Mouse (Mus musculus): ENCODE measurements around the gene Vmn2r12.
"Not testable (repeated sequence)": the region's sequence is repeated elsewhere in the genome, so short reads cannot be mapped to it uniquely, and the experiment has no call there.

Vmn2r12 gene

GRCm38 (mm10) chr5:109097850-109098249, at the start of gene Vmn2r12:
Gene Vmn2r12, minus strand, starts transcription at chr5:109097950.
- not testable (repeated sequence) for DNase-seq (ENCODE audit: low read depth, low spot score)

GRCm38 (mm10) chr5:109139546-109139945, 41.8 kb upstream of the Vmn2r12 start:
- DNase-seq (ENCODE audit: low read depth, low spot score), result no peak

DNA sequence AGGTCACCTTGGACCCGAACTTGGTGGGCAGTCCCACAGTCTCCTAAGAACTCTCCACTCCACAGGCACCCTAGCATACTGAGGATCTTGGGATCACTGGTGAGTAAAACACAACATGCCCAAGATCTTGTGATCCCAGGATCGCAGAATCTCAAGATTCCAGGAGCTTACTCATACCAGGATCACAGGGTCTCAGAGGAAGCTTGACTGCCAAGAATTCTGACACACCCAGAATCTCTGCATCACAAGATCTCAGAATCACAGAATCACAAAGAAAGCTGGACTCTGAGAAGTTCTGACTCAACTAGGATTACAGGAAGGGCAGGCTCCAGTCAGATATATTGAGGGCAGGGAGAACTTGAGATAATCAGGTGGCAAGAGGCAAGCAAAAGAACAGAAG, 39.0 kb upstream of the Vmn2r12 start:
- DNase-seq (ENCODE audit: low read depth, low spot score), result no peak

DNA sequence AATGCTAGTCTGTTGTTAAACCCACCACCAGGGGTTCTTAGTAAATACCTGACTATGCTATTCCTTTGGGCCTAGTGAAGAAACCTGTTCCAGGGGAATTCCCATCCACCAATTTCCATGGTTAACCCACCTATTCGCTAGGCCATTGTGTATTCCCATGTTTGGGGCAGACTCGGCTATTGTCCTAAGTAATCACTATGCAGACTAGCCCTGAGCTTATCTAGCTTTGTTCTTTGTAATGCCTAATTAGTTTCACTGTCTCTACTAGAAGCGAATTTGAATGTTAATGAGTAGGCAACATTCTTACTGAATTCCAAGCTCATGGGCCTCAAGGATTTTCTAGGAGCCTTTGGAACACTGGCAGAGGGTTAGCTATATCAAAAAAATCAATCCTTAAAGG, 1.3 kb downstream of the Vmn2r12 start:
- not testable (repeated sequence) for DNase-seq (ENCODE audit: low read depth, low spot score)

DNA sequence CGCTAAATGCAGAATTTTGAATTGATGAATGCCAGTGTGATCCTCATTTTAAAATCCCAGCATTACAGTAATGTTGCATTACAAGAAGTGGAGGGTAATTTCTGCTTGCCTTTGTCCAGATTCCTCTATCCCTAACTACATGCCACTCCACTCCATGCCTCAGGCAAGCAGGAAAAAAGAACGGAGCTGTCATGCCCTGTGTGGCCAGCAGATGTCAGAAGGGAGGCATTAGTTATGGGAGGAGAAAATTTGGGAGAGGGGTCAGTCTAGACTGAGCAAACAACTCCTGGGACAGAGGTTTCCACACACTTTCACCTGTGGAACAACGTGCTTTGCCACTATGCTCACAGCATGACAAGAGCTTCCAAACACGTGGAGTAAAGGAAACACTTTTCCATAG, 25.7 kb downstream of the Vmn2r12 start:
- not testable (repeated sequence) for DNase-seq (ENCODE audit: low read depth, low spot score)

DNA sequence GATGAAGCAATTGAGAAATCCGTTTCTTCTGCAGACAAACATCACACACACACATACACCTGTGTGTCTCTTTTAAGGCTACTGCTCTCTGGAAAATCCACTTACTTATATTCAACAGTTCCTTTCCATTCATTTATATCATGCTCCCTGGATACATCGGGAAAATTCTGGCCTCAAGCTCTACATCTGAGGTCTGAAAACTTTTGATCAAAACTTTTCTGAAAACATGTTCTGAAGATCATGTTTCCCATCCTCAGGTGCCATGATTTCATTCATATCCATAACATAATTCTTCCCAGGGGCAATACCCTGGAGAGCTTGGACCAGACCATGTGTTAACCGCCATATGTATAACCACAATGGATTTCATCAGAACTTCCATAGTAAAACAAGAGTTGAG, 38.3 kb downstream of the Vmn2r12 start, which contains the start of gene Vmn2r11:
TSS of gene Vmn2r11 (minus strand) at position 101 of the 400 bp plus-strand sequence.
- DNase-seq (ENCODE audit: low read depth, low spot score), result not testable (repeated sequence)

DNA sequence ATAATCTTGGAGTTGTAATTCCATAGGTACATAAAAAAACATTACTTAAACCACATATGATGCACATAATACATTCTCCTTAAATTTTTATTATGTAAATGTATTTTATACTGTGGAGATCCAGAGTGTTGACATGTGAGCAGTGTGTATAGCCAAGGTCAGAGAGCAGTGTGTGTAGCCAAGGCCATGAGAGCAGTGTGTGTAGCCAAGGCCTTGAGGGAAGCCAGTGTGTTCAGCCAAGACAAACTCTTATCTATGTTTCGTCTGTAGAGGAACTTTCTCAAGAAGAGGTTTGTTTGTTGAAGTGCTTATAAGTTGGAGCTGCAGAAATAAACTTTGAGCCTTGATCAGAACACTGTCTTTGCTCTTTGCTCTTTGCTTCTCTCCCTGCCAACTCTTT, 42.5 kb downstream of the Vmn2r12 start:
- DNase-seq (ENCODE audit: low read depth, low spot score), result no peak

Measured in retina, postnatal 7 days (tissue).